Mouse (Mus musculus) forebrain, embryonic 11.5 days (tissue): ENCODE measurements around the gene Nol3. TPM values are rescaled to one million over a fixed set of nuclear protein-coding genes. Genes with fewer than 3 reads are reported as not detected.

Experiments used
- ATAC-seq: fragments of 200-750 bp; cut with Nextera tagmentation; replicated peaks from 2 replicates; pipeline ENCODE4 v1.8.0; 2017; ENCODE audit warnings: moderate TSS enrichment; ENCODE audit not compliant: low FRiP score
- DNase-seq: peaks from one replicate; pipeline ENCODE4 v3.0.0-alpha.2; 2017; ENCODE audit warnings: low spot score
- H3K27ac ChIP-seq: fragments of 300-500 bp; sonication (generic); 2 replicates; pipeline ENCODE4 v1.5.1; 2014; ENCODE audit warnings: low read depth, low read length
- H3K27me3 ChIP-seq: fragments of 300-500 bp; sonication (generic); 2 replicates; pipeline ENCODE4 v1.6.1; 2014; ENCODE audit warnings: mild to moderate bottlenecking, low read length, mixed read lengths; ENCODE audit not compliant: control insufficient read depth, insufficient read depth
- H3K36me3 ChIP-seq: fragments of 300-500 bp; sonication (generic); 2 replicates; pipeline ENCODE4 v1.6.1; 2014; ENCODE audit warnings: mild to moderate bottlenecking, low read length, moderate library complexity, mixed read lengths; ENCODE audit not compliant: control insufficient read depth, insufficient read depth
- H3K4me1 ChIP-seq: fragments of 300-500 bp; sonication (generic); replicated peaks from 2 replicates; pipeline ENCODE4 v1.6.1; 2014; ENCODE audit warnings: low read length, mixed read lengths; ENCODE audit not compliant: control insufficient read depth, insufficient read depth
- H3K4me2 ChIP-seq: fragments of 300-500 bp; sonication (generic); 2 replicates; pipeline ENCODE4 v1.6.1; 2014; ENCODE audit warnings: low read depth, mild to moderate bottlenecking, low read length, moderate library complexity, mixed read lengths; ENCODE audit not compliant: severe bottlenecking
- H3K4me3 ChIP-seq: fragments of 300-500 bp; sonication (generic); 2 replicates; pipeline ENCODE4 v1.5.1; 2014; ENCODE audit warnings: low read depth, low read length
- H3K9ac ChIP-seq: fragments of 300-500 bp; sonication (generic); 2 replicates; pipeline ENCODE4 v1.6.1; 2014; ENCODE audit warnings: low read length
- H3K9me3 ChIP-seq: fragments of 300-500 bp; sonication (generic); 2 replicates; pipeline ENCODE4 v1.6.1; 2016; ENCODE audit warnings: low read length, mixed read lengths; ENCODE audit not compliant: control insufficient read depth
- WGBS: fragments of 180-500 bp; shearing (Covaris S2); extraction: QIAGEN DNeasy Blood & Tissue Kit; methylation state at CpG from one replicate; pipeline ENCODE4 v1.1.7; 2014; 5-methylcytosine and 5-hydroxymethylcytosine counted together
- polyA plus RNA-seq: library from polyadenylated mRNA; unstranded; fragments of >200 nt; fragmentation: Nextera tagmentation; extraction: Ambion mirVana; gene quantifications from 2 replicates; pipeline ENCODE4 v1.2.1, GENCODE M21; 2014

The Nol3 gene
- polyA plus RNA-seq, 1 experiment from 2014 or later = 1.6 TPM

- H3K27me3 ChIP-seq = peaks cover 66% of the 10 kb centered on the region
- DNase-seq (no peak), ATAC-seq (no peak)
- no peak overlapping the region for H3K4me3 ChIP-seq
- H3K27ac ChIP-seq = no peak overlapping the region
- WGBS = 62% methylated on average over 7 of the region's 7 CpGs
- no peak overlapping the region for H3K4me2 ChIP-seq
- no peak overlapping the region for H3K9ac ChIP-seq
- peaks cover 15% of the 10 kb centered on the region; the same call in 1 of the 2 replicates for H3K4me1 ChIP-seq
- no peaks in the 10 kb centered on the region for H3K36me3 ChIP-seq
- H3K9me3 ChIP-seq = no peaks in the 10 kb centered on the region
Measured at GRCm38 (mm10) chr8:105260371-105261099, 15.4 kb upstream of the Nol3 start.

GRCm38 (mm10) chr8:105261326-105261980 lies 14.5 kb upstream of the Nol3 start:
- no peak for ATAC-seq
- H3K4me2 ChIP-seq = no peak overlapping the region
- H3K4me3 ChIP-seq = no peak overlapping the region
- DNase-seq = peak; percentile 49
- WGBS = 86% methylated on average over 12 of the region's 12 CpGs
- no peak overlapping the region for H3K27ac ChIP-seq
- no peaks in the 10 kb centered on the region; the same call in 1 of the 2 replicates for H3K9me3 ChIP-seq
- H3K36me3 ChIP-seq = no peaks in the 10 kb centered on the region
- peaks cover 68% of the 10 kb centered on the region for H3K27me3 ChIP-seq
- no peak overlapping the region for H3K9ac ChIP-seq
- H3K4me1 ChIP-seq = peaks cover 15% of the 10 kb centered on the region; the same call in 1 of the 2 replicates

DNA sequence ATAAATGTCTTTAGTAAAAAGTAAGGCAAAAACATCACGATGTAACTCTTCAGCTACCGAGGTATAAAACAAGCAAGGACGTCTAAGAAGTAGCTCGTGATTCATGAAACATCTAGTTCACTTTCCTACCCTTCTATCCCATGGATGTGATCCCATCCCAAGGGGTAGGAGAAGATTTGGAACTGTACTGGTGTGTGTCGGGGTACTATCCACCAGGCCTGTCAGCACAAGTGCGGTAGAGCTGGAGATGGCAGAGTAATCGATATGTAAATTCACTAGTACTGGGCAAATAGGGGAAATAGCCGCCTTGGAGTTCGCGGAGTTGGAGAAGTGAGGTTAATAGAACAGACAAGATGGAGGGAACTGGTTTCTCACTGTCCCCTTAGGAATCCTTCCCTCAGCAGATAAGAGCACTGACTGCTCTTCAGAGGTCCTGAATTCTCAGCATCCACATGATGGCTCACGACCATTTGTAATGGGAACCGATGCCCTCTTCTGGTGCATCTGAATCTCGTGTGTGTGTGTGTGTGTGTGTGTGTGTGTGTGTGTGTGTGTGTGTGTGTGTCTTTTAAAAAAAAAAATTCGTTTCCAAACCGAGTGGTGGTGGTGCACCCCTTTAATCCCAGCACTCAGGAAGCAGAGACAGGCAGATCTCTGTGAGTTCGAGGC lies 12.6 kb upstream of the Nol3 start:
- no peak for DNase-seq
- no peaks in the 10 kb centered on the region for H3K36me3 ChIP-seq
- H3K4me2 ChIP-seq = no peak overlapping the region

GRCm38 (mm10) chr8:105264024-105264982 lies 11.6 kb upstream of the Nol3 start, which contains the start of the genes Tradd and Fbxl8:
TSS of gene Tradd (minus strand) at chr8:105264609.
TSS of gene Fbxl8 (plus strand) at chr8:105264648.
- Histone ChIP-seq H3K4me3 (peak within 1 kb of the TSS; percentile 67), H3K36me3 (no peaks in the 10 kb centered on the region), H3K9me3 (no peaks in the 10 kb centered on the region; the same call in 1 of the 2 replicates), H3K27me3 (peaks cover 78% of the 10 kb centered on the region), H3K4me1 (peaks cover 20% of the 10 kb centered on the region), H3K9ac (peak within 1 kb of the TSS; percentile 55), H3K27ac (no peak within 1 kb of the TSS), H3K4me2 (peak within 1 kb of the TSS; percentile 89)
- peak; percentile 81 for DNase-seq
- ATAC-seq = peak; percentile 47
- WGBS = 1% methylated on average over 54 of the region's 54 CpGs

More for the DNA sequence above, 12.6 kb upstream of the Nol3 start:
- Histone ChIP-seq H3K9me3 (no peaks in the 10 kb centered on the region; the same call in 1 of the 2 replicates), H3K27me3 (peaks cover 78% of the 10 kb centered on the region), H3K4me3 (no peak overlapping the region), H3K27ac (no peak overlapping the region), H3K9ac (no peak overlapping the region), H3K4me1 (peaks cover 20% of the 10 kb centered on the region; the same call in 1 of the 2 replicates)
- ATAC-seq = no peak
- WGBS = 40% methylated on average over 16 of the region's 16 CpGs

DNA sequence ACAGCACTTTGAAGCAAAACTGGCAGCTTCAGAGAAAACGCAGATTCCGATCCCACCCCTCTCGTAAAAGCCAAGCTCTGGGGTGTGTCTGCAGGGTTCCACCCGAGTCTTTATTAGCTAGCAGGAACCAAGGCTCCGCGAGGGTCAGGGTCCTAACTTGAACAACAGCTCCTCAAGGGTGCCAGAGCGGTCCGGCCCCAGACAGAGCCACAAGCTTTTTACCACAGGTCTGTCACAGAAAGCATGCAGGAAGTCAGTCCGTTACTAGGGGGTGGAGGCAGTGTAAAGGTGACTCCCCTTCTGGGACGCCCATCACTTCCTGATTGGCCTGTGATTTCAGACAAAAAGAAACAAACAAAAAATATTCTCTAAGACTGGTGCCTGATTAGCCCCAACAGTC lies 10.8 kb upstream of the Nol3 start:
- no peak overlapping the region for H3K4me3 ChIP-seq
- no peak overlapping the region for H3K4me2 ChIP-seq
- no peaks in the 10 kb centered on the region for H3K36me3 ChIP-seq
- no peak overlapping the region for H3K9ac ChIP-seq
- H3K27me3 ChIP-seq = peaks cover 79% of the 10 kb centered on the region
- H3K4me1 ChIP-seq = peaks cover 20% of the 10 kb centered on the region
- peak; percentile 60 for DNase-seq
- WGBS = 12% methylated on average over 10 of the region's 10 CpGs
- no peaks in the 10 kb centered on the region; the same call in 1 of the 2 replicates for H3K9me3 ChIP-seq
- no peak for ATAC-seq
- H3K27ac ChIP-seq = no peak overlapping the region

DNA sequence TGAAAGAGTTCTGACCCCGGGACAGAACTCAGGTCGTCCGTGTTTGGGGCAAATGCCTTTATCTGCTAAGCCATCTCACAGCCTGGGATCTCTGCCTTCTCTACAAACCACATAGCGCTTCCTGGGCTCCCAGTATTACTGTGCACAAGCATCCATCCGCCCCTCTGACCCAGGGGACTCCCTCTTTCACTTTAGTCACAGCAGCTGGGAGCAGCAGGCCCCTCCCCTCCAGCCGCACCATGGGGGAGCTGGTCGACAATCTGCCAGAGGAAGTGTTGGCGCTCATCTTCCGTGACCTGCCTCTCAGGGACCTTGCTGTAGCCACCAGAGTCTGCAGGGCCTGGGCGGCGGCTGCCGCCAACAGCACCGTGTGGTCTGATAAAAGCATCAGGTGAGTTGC lies 9.2 kb upstream of the Nol3 start:
- Histone ChIP-seq H3K9ac (no peak overlapping the region), H3K4me2 (no peak overlapping the region), H3K36me3 (no peaks in the 10 kb centered on the region), H3K27me3 (peaks cover 82% of the 10 kb centered on the region), H3K9me3 (no peaks in the 10 kb centered on the region; the same call in 1 of the 2 replicates), H3K27ac (no peak overlapping the region), H3K4me3 (no peak overlapping the region), H3K4me1 (peaks cover 22% of the 10 kb centered on the region)
- DNase-seq (no peak), ATAC-seq (no peak)
- WGBS = 8% methylated on average over 13 of the region's 13 CpGs

DNA sequence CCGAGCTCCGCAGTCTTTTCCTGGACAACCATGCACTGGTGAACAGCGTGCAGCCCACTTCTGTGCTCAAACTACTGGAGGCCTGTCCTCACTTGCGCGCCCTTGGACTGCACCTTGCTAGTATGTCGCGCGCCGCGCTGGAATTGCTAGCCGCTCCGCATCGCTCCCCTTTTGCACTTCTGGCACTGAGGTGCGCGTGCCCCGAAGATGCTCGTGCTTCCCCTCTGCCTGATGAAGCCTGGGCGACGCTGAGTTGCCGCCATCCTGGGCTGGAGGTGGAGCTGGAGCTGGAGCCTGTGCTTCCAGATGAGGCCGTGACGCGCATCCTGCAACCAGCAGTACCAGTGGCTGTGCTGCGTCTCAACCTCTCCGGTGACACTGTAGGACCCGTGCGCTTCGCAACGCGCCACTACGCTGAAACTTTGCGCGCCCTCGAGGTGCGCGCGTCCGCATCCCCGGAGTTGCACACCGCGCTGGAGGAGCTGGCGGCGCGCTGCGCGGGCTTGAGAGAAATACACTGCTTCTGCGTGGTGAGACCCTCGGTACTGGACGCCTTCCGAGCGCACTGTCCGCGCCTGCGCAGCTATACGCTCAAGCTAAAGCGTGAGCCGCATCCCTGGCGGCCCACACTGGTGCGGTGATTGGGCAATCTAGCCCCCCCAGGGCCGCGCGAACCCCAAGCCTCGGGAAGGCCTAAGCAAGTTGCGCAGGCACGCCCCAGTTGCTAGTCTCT lies 7.4 kb upstream of the Nol3 start:
- Histone ChIP-seq H3K9ac (no peak overlapping the region; the same call in 1 of the 2 replicates), H3K9me3 (no peaks in the 10 kb centered on the region; the same call in 1 of the 2 replicates), H3K4me2 (peak overlapping the region; percentile 71), H3K4me3 (peak overlapping the region; percentile 41), H3K4me1 (peaks cover 22% of the 10 kb centered on the region), H3K36me3 (no peaks in the 10 kb centered on the region), H3K27me3 (peaks cover 88% of the 10 kb centered on the region), H3K27ac (no peak overlapping the region)
- DNase-seq (peak; percentile 82), ATAC-seq (peak; percentile 67)
- under 1% methylated on average over 65 of the region's 65 CpGs for WGBS
